Mouse (Mus musculus) embryonic facial prominence, embryonic 12.5 days (tissue): Measurements from ENCODE around the gene Iqgap1. TPM values are rescaled to one million over a fixed set of nuclear protein-coding genes. Genes with fewer than 3 reads are reported as not detected.

ENCODE experiments used
- ATAC-seq: fragments of 200-750 bp; cut with Nextera tagmentation; 2 replicates; pipeline ENCODE4 v1.8.0; 2017; ENCODE audit not compliant: insufficient number of reproducible peaks, insufficient read depth, low FRiP score, low TSS enrichment
- H3K27ac ChIP-seq: fragments of 300-500 bp; sonication (generic); 2 replicates; pipeline ENCODE4 v1.5.1; 2016; ENCODE audit warnings: mild to moderate bottlenecking
- H3K27me3 ChIP-seq: fragments of 300-500 bp; sonication (generic); 2 replicates; pipeline ENCODE4 v1.6.1; 2016; ENCODE audit warnings: mild to moderate bottlenecking, moderate library complexity
- H3K36me3 ChIP-seq: fragments of 300-500 bp; sonication (generic); 2 replicates; pipeline ENCODE4 v1.6.1; 2016; ENCODE audit warnings: mild to moderate bottlenecking
- H3K4me1 ChIP-seq: fragments of 300-500 bp; sonication (generic); 2 replicates; pipeline ENCODE4 v1.6.1; 2016
- H3K4me2 ChIP-seq: fragments of 300-500 bp; sonication (generic); replicated peaks from 2 replicates; pipeline ENCODE4 v1.6.1; 2016; ENCODE audit warnings: mild to moderate bottlenecking, moderate library complexity
- H3K4me3 ChIP-seq: fragments of 300-500 bp; sonication (generic); 2 replicates; pipeline ENCODE4 v1.5.1; 2016; ENCODE audit warnings: mild to moderate bottlenecking
- H3K9ac ChIP-seq: fragments of 300-500 bp; sonication (generic); 2 replicates; pipeline ENCODE4 v1.6.1; 2016; ENCODE audit warnings: mild to moderate bottlenecking, moderate library complexity
- H3K9me3 ChIP-seq: fragments of 300-500 bp; sonication (generic); 2 replicates; pipeline ENCODE4 v1.6.1; 2016; ENCODE audit warnings: mild to moderate bottlenecking, moderate library complexity
- WGBS: fragments of 180-500 bp; shearing (Covaris S2); methylation state at CpG from one replicate; pipeline ENCODE4 v1.1.7; 2016; 5-methylcytosine and 5-hydroxymethylcytosine counted together
- polyA plus RNA-seq: library from polyadenylated mRNA; unstranded; fragments of >200 nt; fragmentation: Nextera tagmentation; extraction: Ambion mirVana; gene quantifications from 2 replicates; pipeline ENCODE4 v1.2.1, GENCODE M21; 2016

Iqgap1 gene
- polyA plus RNA-seq, 1 experiment from 2014 or later, result 45.1 TPM

- Histone ChIP-seq H3K27me3 (no peaks in the 10 kb centered on the region), H3K9me3 (0 out of 2 replicates have a peak, but pooled peaks cover 3% of the 10 kb centered on the region), H3K4me3 (no peak overlapping the region), H3K4me1 (peaks cover 8% of the 10 kb centered on the region; the same call in 1 of the 2 replicates), H3K27ac (no peak overlapping the region), H3K9ac (no peak overlapping the region), H3K4me2 (no peak overlapping the region), H3K36me3 (no peaks in the 10 kb centered on the region)
- WGBS, result 26% methylated on average over 6 of the region's 6 CpGs
- ATAC-seq, result no peak
Observed at GRCm38 (mm10) chr7:80857181-80857580, 31.4 kb upstream of the Iqgap1 start.

GRCm38 (mm10) chr7:80855316-80855715, 29.5 kb upstream of the Iqgap1 start:
- Histone ChIP-seq H3K4me1 (no peaks in the 10 kb centered on the region), H3K4me3 (no peak overlapping the region), H3K27me3 (no peaks in the 10 kb centered on the region), H3K9ac (no peak overlapping the region), H3K27ac (no peak overlapping the region), H3K4me2 (no peak overlapping the region), H3K36me3 (no peaks in the 10 kb centered on the region), H3K9me3 (0 out of 2 replicates have a peak, but pooled peaks cover 3% of the 10 kb centered on the region)
- ATAC-seq, result no peak

GRCm38 (mm10) chr7:80853218-80853617, 27.4 kb upstream of the Iqgap1 start:
- Histone ChIP-seq H3K4me3 (no peak overlapping the region), H3K9ac (no peak overlapping the region), H3K27ac (no peak overlapping the region), H3K27me3 (no peaks in the 10 kb centered on the region), H3K9me3 (0 out of 2 replicates have a peak, but pooled peaks cover 3% of the 10 kb centered on the region), H3K4me1 (no peaks in the 10 kb centered on the region), H3K36me3 (no peaks in the 10 kb centered on the region), H3K4me2 (no peak overlapping the region)
- ATAC-seq, result no peak
- 95% methylated on average over 3 of the region's 3 CpGs for WGBS

GRCm38 (mm10) chr7:80850520-80850919, 24.7 kb upstream of the Iqgap1 start:
- 0 out of 2 replicates have a peak, but pooled peaks cover 3% of the 10 kb centered on the region for H3K9me3 ChIP-seq
- H3K27me3 ChIP-seq, result no peaks in the 10 kb centered on the region
- H3K4me2 ChIP-seq, result no peak overlapping the region
- H3K27ac ChIP-seq, result no peak overlapping the region
- H3K4me3 ChIP-seq, result no peak overlapping the region
- no peaks in the 10 kb centered on the region for H3K36me3 ChIP-seq
- 88% methylated on average over 5 of the region's 5 CpGs for WGBS
- no peak overlapping the region for H3K9ac ChIP-seq
- H3K4me1 ChIP-seq, result no peaks in the 10 kb centered on the region
- no peak for ATAC-seq

GRCm38 (mm10) chr7:80849710-80850109, 23.9 kb upstream of the Iqgap1 start:
- Histone ChIP-seq H3K27ac (no peak overlapping the region), H3K4me3 (no peak overlapping the region), H3K9ac (no peak overlapping the region), H3K36me3 (no peaks in the 10 kb centered on the region), H3K9me3 (0 out of 2 replicates have a peak, but pooled peaks cover 3% of the 10 kb centered on the region), H3K4me2 (no peak overlapping the region), H3K4me1 (no peaks in the 10 kb centered on the region), H3K27me3 (no peaks in the 10 kb centered on the region)
- ATAC-seq, result no peak
- WGBS, result 30% methylated on average over 4 of the region's 4 CpGs

GRCm38 (mm10) chr7:80849267-80849666, 23.5 kb upstream of the Iqgap1 start:
- Histone ChIP-seq H3K4me2 (no peak overlapping the region), H3K9ac (no peak overlapping the region), H3K4me3 (no peak overlapping the region), H3K9me3 (0 out of 2 replicates have a peak, but pooled peaks cover 3% of the 10 kb centered on the region), H3K36me3 (no peaks in the 10 kb centered on the region), H3K27me3 (no peaks in the 10 kb centered on the region), H3K4me1 (no peaks in the 10 kb centered on the region), H3K27ac (no peak overlapping the region)
- WGBS, result 78% methylated on average over 2 of the region's 2 CpGs
- ATAC-seq, result no peak

- H3K36me3 ChIP-seq, result no peaks in the 10 kb centered on the region
- no peak overlapping the region for H3K27ac ChIP-seq
- ATAC-seq, result no peak
- no peaks in the 10 kb centered on the region for H3K9me3 ChIP-seq
- no peaks in the 10 kb centered on the region for H3K27me3 ChIP-seq
- H3K9ac ChIP-seq, result no peak overlapping the region
- no peak overlapping the region for H3K4me3 ChIP-seq
- 86% methylated on average over 5 of the region's 5 CpGs for WGBS
- H3K4me1 ChIP-seq, result no peaks in the 10 kb centered on the region
- no peak overlapping the region for H3K4me2 ChIP-seq
Observed at GRCm38 (mm10) chr7:80846709-80847108, 20.9 kb upstream of the Iqgap1 start.

GRCm38 (mm10) chr7:80846280-80846678, 20.5 kb upstream of the Iqgap1 start:
- H3K36me3 ChIP-seq, result no peaks in the 10 kb centered on the region
- no peak overlapping the region for H3K27ac ChIP-seq
- no peaks in the 10 kb centered on the region for H3K4me1 ChIP-seq
- ATAC-seq, result no peak
- no peak overlapping the region for H3K9ac ChIP-seq
- H3K27me3 ChIP-seq, result no peaks in the 10 kb centered on the region
- H3K4me2 ChIP-seq, result no peak overlapping the region
- no peak overlapping the region for H3K4me3 ChIP-seq
- H3K9me3 ChIP-seq, result no peaks in the 10 kb centered on the region
- 85% methylated on average over 10 of the region's 10 CpGs for WGBS

- no peak for ATAC-seq
- Histone ChIP-seq H3K36me3 (no peaks in the 10 kb centered on the region), H3K9me3 (no peaks in the 10 kb centered on the region), H3K4me2 (no peak overlapping the region), H3K27me3 (no peaks in the 10 kb centered on the region), H3K9ac (no peak overlapping the region), H3K27ac (no peak overlapping the region), H3K4me3 (no peak overlapping the region), H3K4me1 (no peaks in the 10 kb centered on the region)
- WGBS, result 76% methylated on average over 15 of the region's 15 CpGs
Observed at GRCm38 (mm10) chr7:80845621-80846279, 20.0 kb upstream of the Iqgap1 start.

- no peak overlapping the region for H3K4me2 ChIP-seq
- ATAC-seq, result no peak
- H3K9ac ChIP-seq, result no peak overlapping the region
- no peaks in the 10 kb centered on the region for H3K4me1 ChIP-seq
- no peak overlapping the region for H3K27ac ChIP-seq
- H3K36me3 ChIP-seq, result no peaks in the 10 kb centered on the region
- H3K27me3 ChIP-seq, result no peaks in the 10 kb centered on the region
- 90% methylated on average over 12 of the region's 12 CpGs for WGBS
- H3K4me3 ChIP-seq, result no peak overlapping the region
- no peaks in the 10 kb centered on the region for H3K9me3 ChIP-seq
Observed at GRCm38 (mm10) chr7:80844691-80845090, 18.9 kb upstream of the Iqgap1 start.

GRCm38 (mm10) chr7:80843910-80844640, 18.3 kb upstream of the Iqgap1 start:
- Histone ChIP-seq H3K27me3 (no peaks in the 10 kb centered on the region), H3K27ac (no peak overlapping the region), H3K4me1 (no peaks in the 10 kb centered on the region), H3K4me3 (no peak overlapping the region), H3K9me3 (no peaks in the 10 kb centered on the region), H3K4me2 (no peak overlapping the region), H3K9ac (no peak overlapping the region), H3K36me3 (no peaks in the 10 kb centered on the region)
- whole genome bisulfite sequencing, result 91% methylated on average over 8 of the region's 8 CpGs
- no peak for ATAC-seq

- Histone ChIP-seq H3K4me1 (peaks cover 2% of the 10 kb centered on the region; the same call in 1 of the 2 replicates), H3K27me3 (no peaks in the 10 kb centered on the region), H3K27ac (no peak overlapping the region), H3K36me3 (no peaks in the 10 kb centered on the region), H3K9me3 (no peaks in the 10 kb centered on the region), H3K9ac (no peak overlapping the region), H3K4me2 (no peak overlapping the region), H3K4me3 (no peak overlapping the region)
- ATAC-seq, result no peak
- 82% methylated on average over 1 of the region's 1 CpGs for WGBS
Observed at GRCm38 (mm10) chr7:80843176-80843575, 17.4 kb upstream of the Iqgap1 start.
